Mouse (Mus musculus) adipocyte (in vitro differentiated cells): ENCODE measurements at regions not wholly inside any gene's neighbourhood (a gene's known extent, or its start where the extent isn't known, plus 50 kb on each side); places are given as distances from the start of the nearest gene placed in this dataset.

ENCODE experiments used
- DNase-seq: peaks from one replicate; pipeline ENCODE4 v3.0.0-alpha.2; 2016; ENCODE audit warnings: low spot score

GRCm38 (mm10) chr13:113536306-113536705 is 82.1 kb downstream of the Snx18 start:
- DNase-seq, result no peak

GRCm38 (mm10) chr13:113534664-113535455 is 83.5 kb downstream of the Snx18 start:
- no peak for DNase-seq

- DNase-seq, result no peak
These were observed 84.4 kb downstream of the Snx18 start for GRCm38 (mm10) chr13:113533884-113534445.

GRCm38 (mm10) chr13:113526997-113527396 is 91.4 kb downstream of the Snx18 start:
- no peak for DNase-seq

GRCm38 (mm10) chr13:113523503-113523902 is 94.9 kb downstream of the Snx18 start:
- DNase-seq, result no peak

GRCm38 (mm10) chr13:113518144-113518543 is 100.2 kb downstream of the Snx18 start:
- DNase-seq, result no peak

GRCm38 (mm10) chr13:113516102-113516501 is 102.3 kb downstream of the Snx18 start:
- peak; percentile 36 for DNase-seq

GRCm38 (mm10) chr13:113515162-113515600 is 103.2 kb downstream of the Snx18 start:
- DNase-seq, result no peak

GRCm38 (mm10) chr13:113509403-113510185 is 108.8 kb downstream of the Snx18 start:
- peak; percentile 89 for DNase-seq

GRCm38 (mm10) chr13:113508124-113508728 is 110.1 kb downstream of the Snx18 start:
- DNase-seq, result no peak

- no peak for DNase-seq
These were observed 115.8 kb downstream of the Snx18 start for GRCm38 (mm10) chr13:113502528-113502927.

- DNase-seq, result no peak
These were observed 116.3 kb downstream of the Snx18 start for GRCm38 (mm10) chr13:113502059-113502458.

- no peak for DNase-seq
These were observed 117.9 kb downstream of the Snx18 start for GRCm38 (mm10) chr13:113500373-113500990.

- peak; percentile 29 for DNase-seq
These were observed 119.2 kb downstream of the Snx18 start for GRCm38 (mm10) chr13:113499079-113499710.

GRCm38 (mm10) chr13:113495595-113496285 is 122.6 kb downstream of the Snx18 start:
- no peak for DNase-seq

- no peak for DNase-seq
These were observed 123.2 kb downstream of the Snx18 start for GRCm38 (mm10) chr13:113495136-113495535.

GRCm38 (mm10) chr13:113494688-113495087 is 123.7 kb downstream of the Snx18 start:
- DNase-seq, result no peak

GRCm38 (mm10) chr13:113489951-113490822 is 128.2 kb downstream of the Snx18 start:
- peak; percentile 37 for DNase-seq

GRCm38 (mm10) chr13:113486368-113486955 is 131.9 kb downstream of the Snx18 start:
- DNase-seq, result peak; percentile 85
